Mouse (Mus musculus) right cerebral cortex, postnatal 25 days (tissue): Measurements from ENCODE around the gene Macf1.
A peak's percentile ranks its signal among the peaks of the same experiment; 100 is the strongest.
"Not testable (repeated sequence)": the region's sequence is repeated elsewhere in the genome, so short reads cannot be mapped to it uniquely, and the experiment has no call there.

Experiments used
- DNase-seq: peaks from one replicate; pipeline ENCODE4 v3.0.0; 2022

The Macf1 gene

GRCm38 (mm10) chr4:123530976-123531375, 153.2 kb downstream of the Macf1 start:
- DNase-seq = no peak

GRCm38 (mm10) chr4:123529230-123529629, 154.9 kb downstream of the Macf1 start:
- peak; percentile 48 for DNase-seq

- peak; percentile 50 for DNase-seq
Observed at GRCm38 (mm10) chr4:123527607-123528010, 156.6 kb downstream of the Macf1 start.

GRCm38 (mm10) chr4:123526779-123527280, 157.3 kb downstream of the Macf1 start:
- DNase-seq = peak; percentile 45

DNA sequence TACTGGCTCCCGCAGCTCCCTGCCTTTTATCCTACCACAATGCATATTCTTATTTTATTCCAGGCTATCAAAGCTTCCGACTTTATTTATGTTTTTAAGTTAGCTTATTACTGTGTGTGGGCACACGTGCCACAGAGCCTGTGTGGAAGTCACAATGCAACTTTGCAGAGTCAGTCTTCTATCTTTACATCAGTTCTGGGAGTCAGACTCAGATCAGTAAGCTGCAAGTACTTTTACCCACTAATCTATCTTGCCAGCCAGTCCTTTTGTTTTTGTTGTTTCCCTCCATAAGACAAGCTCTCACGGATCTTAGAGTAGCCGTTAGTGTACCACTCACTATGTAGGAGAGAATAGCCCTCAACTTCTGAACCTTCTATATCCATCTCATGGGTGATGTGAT, 159.4 kb downstream of the Macf1 start:
- DNase-seq = no peak

- not testable (repeated sequence) for DNase-seq
Observed at GRCm38 (mm10) chr4:123520123-123520522, 164.0 kb downstream of the Macf1 start.

DNA sequence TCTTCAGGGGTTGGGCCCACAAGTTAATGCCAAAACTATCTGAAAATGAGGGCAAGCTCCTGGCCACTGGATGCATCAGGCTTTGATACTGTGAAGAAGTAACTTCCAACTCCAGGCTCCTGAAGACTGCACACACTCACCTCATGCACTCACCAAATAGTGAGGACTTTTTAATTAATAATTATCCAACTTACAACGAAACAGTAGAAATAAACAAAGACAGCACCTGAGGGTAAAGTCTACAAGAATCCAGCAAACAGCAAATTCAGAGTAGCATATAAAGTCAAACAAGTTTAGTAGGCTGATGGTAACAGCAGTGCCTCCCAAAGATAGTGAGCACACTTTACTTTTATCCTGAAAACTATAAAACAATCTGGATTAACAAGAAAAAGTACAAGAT, 168.5 kb downstream of the Macf1 start:
- DNase-seq = no peak

DNA sequence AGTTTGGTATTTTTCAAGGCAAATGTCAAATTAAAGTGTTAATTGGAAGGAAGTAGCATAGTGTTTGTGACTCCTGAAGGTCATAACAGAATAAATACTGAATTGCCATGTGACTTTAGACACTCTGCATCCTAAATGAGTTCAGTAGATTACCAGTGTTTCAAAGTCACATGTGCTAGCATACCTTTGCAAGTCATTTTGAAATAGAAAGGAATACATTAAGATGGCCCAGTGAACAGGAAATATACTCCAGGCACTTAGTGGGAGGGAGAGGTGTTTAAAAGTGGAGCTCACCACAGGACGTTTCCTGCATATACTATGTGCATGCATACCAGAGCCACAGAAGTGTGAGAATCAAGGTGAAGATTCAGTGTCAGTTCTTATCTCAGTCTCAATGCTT, 174.0 kb downstream of the Macf1 start:
- no peak for DNase-seq

DNA sequence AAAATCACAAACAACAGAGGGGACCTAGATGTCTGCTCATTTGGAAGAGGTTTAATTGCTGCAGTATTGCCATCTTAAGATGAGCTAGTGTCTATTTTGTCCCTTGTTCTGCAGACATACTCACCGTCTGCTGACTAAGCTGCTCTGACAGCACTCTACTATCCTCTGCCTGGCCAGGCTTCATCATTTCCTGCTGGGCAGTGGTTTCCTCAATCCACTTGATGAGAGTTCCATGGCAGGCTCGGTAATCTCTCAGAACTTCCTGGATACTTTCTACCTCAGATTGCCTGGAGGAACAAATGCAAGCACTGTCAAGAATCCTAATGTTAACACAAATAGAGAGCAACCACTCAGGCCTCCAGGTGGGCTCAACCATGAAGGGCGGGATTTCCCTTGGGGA, 195.1 kb downstream of the Macf1 start:
- DNase-seq = no peak

DNA sequence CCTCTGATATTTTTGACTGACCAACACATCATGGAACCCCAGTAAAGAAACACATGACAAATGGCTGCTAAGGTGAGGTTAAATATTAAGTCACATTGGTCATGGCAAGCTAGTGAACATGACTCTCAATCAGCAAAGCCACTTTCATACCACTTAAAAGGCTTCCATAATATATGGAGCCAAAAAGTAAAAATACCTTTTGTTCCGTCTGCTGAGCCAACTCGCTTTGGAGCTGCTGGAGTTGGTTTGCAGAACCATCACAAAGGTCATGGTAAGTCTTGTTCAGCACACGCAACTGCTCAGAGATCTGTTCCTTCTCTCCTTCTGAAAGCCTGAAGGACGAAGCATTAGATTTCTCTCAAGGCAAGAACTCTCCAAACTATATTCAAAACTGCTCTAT, 204.2 kb downstream of the Macf1 start:
- DNase-seq = no peak

- DNase-seq = no peak
Observed at GRCm38 (mm10) chr4:123478655-123479433, 205.3 kb downstream of the Macf1 start.

DNA sequence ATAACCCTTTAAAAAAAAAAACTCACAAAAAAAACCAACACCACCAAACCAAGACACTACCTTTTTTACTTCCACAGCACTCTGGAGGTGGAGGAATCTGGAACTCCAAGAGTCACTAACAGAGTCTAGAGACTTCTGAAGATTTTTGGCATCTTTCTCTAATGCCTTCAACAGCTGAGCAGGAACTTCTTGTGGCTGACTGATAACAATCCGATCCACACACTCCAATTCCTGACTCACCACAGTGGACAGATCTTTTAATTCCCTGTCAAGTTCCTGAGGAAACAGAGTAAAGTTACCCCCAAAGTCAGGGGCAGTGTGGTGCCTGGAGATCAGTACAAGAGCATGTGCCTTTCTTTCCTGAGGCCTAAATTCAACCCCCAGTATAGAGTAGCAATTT, 218.4 kb downstream of the Macf1 start:
- DNase-seq = no peak

DNA sequence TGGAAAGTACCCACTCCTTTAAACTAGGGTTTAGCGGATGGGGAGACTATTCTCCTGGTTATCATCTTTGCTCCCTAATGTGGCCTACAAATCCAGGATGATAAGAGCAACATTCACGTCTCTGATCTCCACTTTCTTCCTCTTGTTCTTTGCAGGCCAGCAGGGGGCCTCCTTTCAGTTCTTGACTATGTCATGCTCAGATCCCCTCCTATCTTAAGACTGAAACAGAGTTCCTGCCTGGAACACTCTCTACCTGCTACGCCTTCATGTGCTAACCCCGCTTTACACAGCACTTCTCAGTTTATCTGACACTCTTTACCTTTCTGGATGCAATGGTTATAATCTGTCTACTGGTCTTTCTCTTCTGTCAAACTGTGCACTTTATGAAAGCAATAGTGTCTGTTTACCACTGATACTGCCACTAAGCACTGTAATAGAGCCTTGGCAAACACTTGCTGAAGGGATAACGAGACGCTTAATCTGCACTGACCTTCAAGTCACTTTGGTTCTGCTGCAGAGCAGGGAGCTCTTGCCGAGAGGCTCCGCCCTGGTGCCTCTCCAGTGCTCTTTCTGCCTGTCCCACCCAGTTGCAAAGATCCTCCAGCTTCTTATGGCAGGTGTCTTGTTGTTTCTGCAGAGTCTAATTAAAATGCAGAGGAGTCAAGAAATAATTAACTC, 223.4 kb downstream of the Macf1 start:
- no peak for DNase-seq

- no peak for DNase-seq
Observed at GRCm38 (mm10) chr4:123454871-123455640, 229.1 kb downstream of the Macf1 start.

GRCm38 (mm10) chr4:123453729-123454128, 230.4 kb downstream of the Macf1 start:
- no peak for DNase-seq

DNA sequence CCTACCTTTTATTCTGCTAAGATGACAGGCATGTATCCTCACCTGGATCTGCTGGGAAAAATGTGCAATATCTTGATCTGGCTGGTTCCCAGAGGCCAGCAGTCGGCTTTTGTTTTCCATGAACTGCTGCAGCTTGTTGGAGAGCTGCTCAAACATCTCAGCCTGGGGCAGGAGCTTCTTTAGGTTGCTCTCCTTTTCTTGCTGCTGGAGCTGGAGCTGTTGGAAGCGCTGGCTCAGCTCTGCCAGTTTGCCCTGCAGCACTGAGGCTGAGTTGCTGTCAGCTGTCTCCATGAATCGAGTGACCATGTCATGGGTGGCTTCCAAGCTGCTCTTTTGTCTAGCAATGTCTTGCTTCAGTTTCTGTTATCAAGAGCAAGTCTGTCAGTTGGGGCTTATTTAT, 232.2 kb downstream of the Macf1 start:
- DNase-seq = no peak

DNA sequence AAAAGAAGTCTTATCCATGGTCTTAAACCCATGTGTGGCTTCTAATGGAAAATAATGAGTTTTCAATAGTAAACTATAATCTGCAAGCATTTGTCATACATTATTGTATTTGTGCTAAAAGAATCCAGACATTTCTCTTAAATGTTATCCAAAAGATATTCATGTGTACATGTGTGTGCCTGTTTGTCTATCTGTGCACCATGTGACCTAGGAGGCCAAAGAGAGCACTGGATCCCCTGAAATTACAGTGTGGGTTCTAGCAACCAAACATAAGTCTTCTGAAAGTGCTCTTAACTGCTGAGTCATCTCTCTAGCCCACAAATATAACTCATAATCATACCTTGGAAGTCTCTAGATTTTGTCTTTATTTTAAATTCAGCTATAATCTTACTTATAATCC, 234.9 kb downstream of the Macf1 start:
- no peak for DNase-seq

DNA sequence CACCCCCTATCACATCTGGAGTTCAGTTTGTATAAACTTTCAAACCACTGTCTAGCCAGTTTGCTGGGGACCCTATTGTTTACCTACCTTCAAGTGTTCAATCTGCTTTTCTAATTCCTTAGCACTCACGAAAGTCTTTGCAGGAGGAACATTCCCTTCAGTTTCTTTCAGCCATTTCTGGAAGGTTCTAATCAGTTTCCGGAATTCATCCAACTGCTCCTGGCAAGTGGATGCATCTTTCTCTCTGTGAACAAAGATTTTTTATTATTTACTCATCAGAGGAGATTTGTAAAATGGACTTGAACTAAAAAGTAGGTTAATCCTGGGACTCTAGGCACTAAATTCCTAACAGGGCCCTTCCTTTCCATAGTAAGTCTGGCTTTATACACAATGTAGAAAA, 236.1 kb downstream of the Macf1 start:
- no peak for DNase-seq

GRCm38 (mm10) chr4:123447251-123447650, 236.9 kb downstream of the Macf1 start:
- DNase-seq = no peak

GRCm38 (mm10) chr4:123446754-123447153, 237.4 kb downstream of the Macf1 start:
- DNase-seq = no peak

- not testable (repeated sequence) for DNase-seq
Observed at GRCm38 (mm10) chr4:123446221-123446620, 237.9 kb downstream of the Macf1 start.

- DNase-seq = no peak
Observed at GRCm38 (mm10) chr4:123438414-123438813, 245.7 kb downstream of the Macf1 start.

DNA sequence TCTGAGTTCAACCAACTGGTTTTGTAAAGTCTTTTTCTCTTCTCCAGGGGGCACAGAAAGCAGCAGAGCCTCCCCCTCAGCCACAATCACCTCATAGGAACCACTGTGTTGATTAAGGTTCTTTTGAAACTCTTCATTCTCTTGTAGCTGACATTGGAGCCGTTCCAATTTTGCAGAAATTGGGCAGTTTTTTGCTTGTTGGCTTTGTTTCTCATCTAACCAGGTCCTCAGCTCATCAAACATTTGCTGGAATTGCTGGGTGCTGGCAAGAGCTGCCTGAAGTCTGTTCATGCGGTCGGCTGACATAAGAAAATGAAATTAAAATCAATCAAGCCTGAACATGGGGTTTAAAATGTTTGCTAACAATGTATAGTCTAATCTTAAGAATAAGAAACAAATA, 251.0 kb downstream of the Macf1 start:
- no peak for DNase-seq

- DNase-seq = no peak
Observed at GRCm38 (mm10) chr4:123431936-123432335, 252.2 kb downstream of the Macf1 start.
